Mouse (Mus musculus) kidney, embryonic 16.5 days (tissue): ENCODE measurements around the gene Fry. TPM values are rescaled to one million over a fixed set of nuclear protein-coding genes. Genes with fewer than 3 reads are reported as not detected.

Experiments used
- ATAC-seq: fragments of 200-750 bp; cut with Nextera tagmentation; 2 replicates; pipeline ENCODE4 v1.8.0; 2017; ENCODE audit warnings: moderate TSS enrichment; ENCODE audit not compliant: low FRiP score, low TSS enrichment
- H3K27ac ChIP-seq: fragments of 300-500 bp; sonication (generic); 2 replicates; pipeline ENCODE4 v1.5.1; 2014; ENCODE audit warnings: low read length
- H3K27me3 ChIP-seq: fragments of 300-500 bp; sonication (generic); 2 replicates; pipeline ENCODE4 v1.6.1; 2014; ENCODE audit warnings: low read length, control low read depth, mixed read lengths; ENCODE audit not compliant: insufficient read depth
- H3K36me3 ChIP-seq: fragments of 300-500 bp; sonication (generic); 2 replicates; pipeline ENCODE4 v1.6.1; 2014; ENCODE audit warnings: low read length, control low read depth, mixed read lengths; ENCODE audit not compliant: insufficient read depth
- H3K4me1 ChIP-seq: fragments of 300-500 bp; sonication (generic); 2 replicates; pipeline ENCODE4 v1.6.1; 2014; ENCODE audit warnings: low read length, control low read depth, mixed read lengths; ENCODE audit not compliant: insufficient read depth
- H3K4me2 ChIP-seq: fragments of 300-500 bp; sonication (generic); replicated peaks from 2 replicates; pipeline ENCODE4 v1.6.1; 2014; ENCODE audit warnings: low read depth, low read length
- H3K4me3 ChIP-seq: fragments of 300-500 bp; sonication (generic); 2 replicates; pipeline ENCODE4 v1.5.1; 2014; ENCODE audit warnings: mild to moderate bottlenecking, low read length
- H3K9ac ChIP-seq: fragments of 300-500 bp; sonication (generic); replicated peaks from 2 replicates; pipeline ENCODE4 v1.6.1; 2014; ENCODE audit warnings: low read length
- H3K9me3 ChIP-seq: fragments of 300-500 bp; sonication (generic); 2 replicates; pipeline ENCODE4 v1.6.1; 2016; ENCODE audit warnings: low read length, control low read depth
- WGBS: fragments of 180-500 bp; shearing (Covaris S2); extraction: QIAGEN DNeasy Blood & Tissue Kit; methylation state at CpG from one replicate; pipeline ENCODE4 v1.1.7; 2014; 5-methylcytosine and 5-hydroxymethylcytosine counted together
- polyA plus RNA-seq: library from polyadenylated mRNA; unstranded; fragments of >200 nt; fragmentation: Nextera tagmentation; extraction: Ambion mirVana; gene quantifications from 2 replicates; pipeline ENCODE4 v1.2.1, GENCODE M21; 2015

The Fry gene
- polyA plus RNA-seq, 1 experiment from 2014 or later: 5.7 TPM

DNA sequence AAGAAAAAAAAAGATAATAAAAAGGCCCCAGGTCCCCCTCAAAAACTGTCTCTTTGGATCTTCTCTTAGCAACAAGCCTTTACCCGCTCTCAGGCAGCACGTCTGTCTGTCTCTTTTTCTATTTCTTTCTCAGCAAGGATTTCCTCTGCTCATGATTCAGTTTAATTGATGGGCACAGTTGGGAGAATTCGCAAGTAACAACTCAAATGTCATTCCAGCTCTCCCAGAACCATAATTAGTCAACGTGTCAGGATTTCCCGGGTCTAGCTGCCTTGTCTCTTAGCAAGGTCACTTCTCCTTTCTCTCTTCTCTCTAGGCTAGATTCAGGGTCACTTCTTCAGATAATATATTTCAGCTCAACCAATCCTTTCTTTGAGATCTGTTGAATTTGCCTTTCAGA is 110.6 kb downstream of the Fry start:
- 31% methylated on average over 5 of the region's 5 CpGs for WGBS

DNA sequence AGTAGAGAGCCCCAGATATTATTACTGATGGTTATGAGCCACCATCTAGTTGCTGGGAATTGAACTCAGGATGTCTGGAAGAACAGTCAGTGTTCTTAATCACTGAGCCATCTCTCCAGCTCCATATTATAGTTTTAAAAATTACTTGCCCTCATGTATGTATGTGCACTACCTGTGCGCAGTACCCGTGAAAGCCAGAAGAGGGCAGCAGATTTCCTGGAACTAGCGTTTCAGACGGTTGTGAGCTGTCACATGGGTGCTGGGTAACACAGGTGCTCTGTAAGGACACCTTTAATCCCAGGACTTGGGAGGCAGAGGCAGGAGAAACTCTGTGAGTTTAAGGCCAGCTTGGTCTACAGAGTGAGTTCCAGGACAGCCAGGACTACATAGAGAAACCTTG is 111.3 kb downstream of the Fry start:
- 94% methylated on average over 4 of the region's 4 CpGs for WGBS
- Histone ChIP-seq H3K27me3 (no peaks in the 10 kb centered on the region), H3K27ac (no peak overlapping the region), H3K9me3 (0 out of 2 replicates have a peak, but pooled peaks cover 5% of the 10 kb centered on the region), H3K4me1 (no peaks in the 10 kb centered on the region), H3K36me3 (no peaks in the 10 kb centered on the region), H3K4me3 (no peak overlapping the region), H3K4me2 (no peak overlapping the region), H3K9ac (no peak overlapping the region)
- no peak for ATAC-seq

More for the DNA sequence above, 110.6 kb downstream of the Fry start:
- Histone ChIP-seq H3K36me3 (no peaks in the 10 kb centered on the region), H3K4me2 (no peak overlapping the region), H3K27ac (no peak overlapping the region), H3K9ac (no peak overlapping the region), H3K27me3 (no peaks in the 10 kb centered on the region), H3K4me1 (no peaks in the 10 kb centered on the region), H3K4me3 (no peak overlapping the region), H3K9me3 (0 out of 2 replicates have a peak, but pooled peaks cover 5% of the 10 kb centered on the region)
- no peak for ATAC-seq

DNA sequence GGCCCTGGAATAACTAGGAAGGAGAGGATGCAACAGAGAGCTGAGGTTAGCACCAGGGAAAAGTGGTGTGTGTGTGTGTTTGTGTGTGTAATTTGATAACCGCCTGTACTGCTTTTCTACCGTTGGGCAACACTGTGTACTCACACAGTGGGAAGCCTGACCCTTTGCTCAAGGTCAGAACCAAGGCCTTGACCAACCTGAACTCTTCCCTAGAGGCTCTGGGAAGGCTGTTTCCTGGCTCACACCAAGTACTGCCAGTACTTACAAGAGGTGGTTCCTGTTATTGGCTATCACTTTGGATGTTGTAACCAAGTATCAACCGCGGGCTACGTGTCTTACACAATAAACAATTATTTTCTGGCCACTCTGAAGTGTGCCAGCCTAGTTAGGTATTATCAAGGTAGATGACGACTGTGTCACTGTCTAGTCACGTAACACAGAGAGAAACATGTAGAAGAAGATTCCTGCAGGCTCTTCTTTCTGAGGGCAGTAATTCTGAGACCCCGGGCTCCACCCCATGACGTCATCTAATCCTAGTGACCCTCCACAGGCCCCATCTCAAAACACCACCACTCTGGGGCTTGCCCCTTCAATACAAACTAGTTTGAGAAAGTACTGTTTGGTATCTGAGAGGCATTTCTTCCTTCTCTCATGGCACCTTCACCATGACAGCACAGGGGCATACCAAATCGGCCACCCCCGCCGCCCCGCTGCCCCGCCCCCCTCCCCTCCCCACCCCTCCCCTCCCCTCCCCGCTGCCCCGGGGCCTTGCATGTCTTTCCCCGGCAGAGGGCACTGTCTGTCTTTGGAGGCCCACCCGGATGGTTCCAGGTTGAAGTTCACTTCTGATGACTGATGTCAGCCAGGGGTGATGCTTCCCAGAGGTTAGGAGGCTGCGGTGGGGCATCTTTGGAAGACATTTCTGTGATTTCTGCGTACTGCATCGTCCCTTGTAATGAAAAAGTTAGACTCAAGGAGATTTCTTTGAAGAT is 114.0 kb downstream of the Fry start:
- ATAC-seq: peak; percentile 65; the same call in 1 of the 2 replicates
- no peaks in the 10 kb centered on the region for H3K36me3 ChIP-seq

DNA sequence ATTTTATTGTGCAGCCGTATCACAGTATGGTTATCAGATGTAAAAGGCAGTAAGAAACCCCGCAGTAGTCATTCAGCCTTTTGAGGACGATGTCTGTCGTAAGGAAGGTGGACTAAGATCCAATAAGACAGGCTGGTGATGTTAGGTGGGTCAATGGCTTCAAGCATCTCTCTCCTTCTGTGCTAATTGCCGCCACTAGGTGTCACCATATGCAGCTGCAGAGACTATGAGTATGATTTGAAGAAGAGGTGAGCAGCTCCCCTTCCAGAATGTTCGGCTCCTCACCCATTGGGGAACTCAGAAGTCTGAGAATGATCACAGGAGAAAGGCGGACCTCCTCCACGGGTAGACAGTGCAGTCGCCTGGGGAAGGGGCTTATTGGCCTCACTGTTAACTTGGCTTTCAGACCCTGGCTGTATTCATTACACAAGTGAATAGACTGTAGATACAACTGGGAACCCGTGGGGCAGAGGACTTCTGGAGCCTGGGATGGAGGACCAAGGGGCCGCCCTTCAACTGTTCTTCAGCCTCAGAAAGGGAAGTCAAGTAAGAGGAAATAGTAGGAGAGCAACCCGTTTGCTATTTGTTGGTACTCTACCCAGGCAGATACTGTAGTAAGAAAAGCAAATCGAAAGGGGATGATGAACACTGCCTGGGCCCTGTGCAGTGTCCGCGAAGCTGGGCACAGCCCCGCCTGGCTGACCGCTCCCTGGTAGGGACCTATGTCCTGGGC is 114.9 kb downstream of the Fry start:
- Histone ChIP-seq H3K9me3 (0 out of 2 replicates have a peak, but pooled peaks cover 5% of the 10 kb centered on the region), H3K27ac (no peak overlapping the region), H3K4me1 (no peaks in the 10 kb centered on the region), H3K4me3 (no peak overlapping the region), H3K4me2 (peak overlapping the region; percentile 28; the same call in 1 of the 2 replicates), H3K9ac (no peak overlapping the region), H3K36me3 (no peaks in the 10 kb centered on the region), H3K27me3 (no peaks in the 10 kb centered on the region)
- WGBS: 57% methylated on average over 17 of the region's 17 CpGs
- ATAC-seq: peak; percentile 84

More for the DNA sequence above, 114.0 kb downstream of the Fry start:
- 41% methylated on average over 16 of the region's 21 CpGs for WGBS
- no peak overlapping the region for H3K4me3 ChIP-seq
- H3K9me3 ChIP-seq: 0 out of 2 replicates have a peak, but pooled peaks cover 5% of the 10 kb centered on the region
- H3K9ac ChIP-seq: no peak overlapping the region
- no peaks in the 10 kb centered on the region for H3K4me1 ChIP-seq
- no peak overlapping the region for H3K27ac ChIP-seq
- H3K4me2 ChIP-seq: peak overlapping the region; percentile 28
- H3K27me3 ChIP-seq: no peaks in the 10 kb centered on the region

DNA sequence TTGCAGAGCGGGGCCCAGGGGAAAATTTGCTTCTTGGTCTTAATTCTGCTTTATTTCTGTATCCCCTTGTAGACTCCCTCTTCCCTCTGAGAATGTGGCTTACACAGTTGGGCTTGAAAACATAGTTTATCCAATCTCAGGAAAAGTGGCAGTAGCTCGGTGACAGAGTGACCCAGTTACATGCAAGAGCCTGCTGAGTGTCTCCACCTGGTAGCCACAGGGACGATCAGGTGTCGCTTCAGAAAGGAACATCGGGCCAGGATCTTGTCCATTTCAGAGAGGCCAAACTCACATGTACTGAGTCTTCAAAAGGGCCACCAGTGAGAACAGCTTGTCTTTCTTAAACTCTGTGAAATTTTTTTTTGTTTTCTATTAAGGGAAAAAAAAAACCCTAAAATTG is 117.5 kb downstream of the Fry start:
- no peak for ATAC-seq
- H3K9me3 ChIP-seq: no peaks in the 10 kb centered on the region
- no peaks in the 10 kb centered on the region for H3K27me3 ChIP-seq
- H3K4me1 ChIP-seq: no peaks in the 10 kb centered on the region
- no peak overlapping the region for H3K4me2 ChIP-seq
- H3K4me3 ChIP-seq: no peak overlapping the region
- no peaks in the 10 kb centered on the region for H3K36me3 ChIP-seq
- H3K27ac ChIP-seq: no peak overlapping the region
- 90% methylated on average over 5 of the region's 5 CpGs for WGBS
- no peak overlapping the region for H3K9ac ChIP-seq

DNA sequence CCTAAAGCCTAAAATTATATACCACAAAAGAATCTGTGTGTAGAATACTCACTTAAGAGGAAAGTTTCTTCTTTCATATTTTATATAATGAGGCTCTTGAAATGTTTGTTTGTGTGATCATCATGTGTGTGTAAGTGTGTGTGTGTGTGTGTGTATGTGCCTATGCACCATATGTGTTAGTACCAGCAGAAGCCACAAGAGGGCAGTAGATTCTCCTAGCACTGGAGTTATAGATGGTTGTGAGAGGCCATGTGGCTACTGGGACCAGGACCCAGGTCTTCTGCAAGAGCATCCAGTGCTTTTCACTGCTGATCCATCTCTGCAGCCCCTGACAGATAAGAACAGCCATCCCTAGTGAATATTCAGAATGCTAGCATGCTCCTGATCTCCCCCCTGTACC is 118.2 kb downstream of the Fry start:
- Histone ChIP-seq H3K4me2 (no peak overlapping the region), H3K9me3 (no peaks in the 10 kb centered on the region), H3K4me3 (no peak overlapping the region), H3K4me1 (no peaks in the 10 kb centered on the region), H3K9ac (no peak overlapping the region), H3K27ac (no peak overlapping the region), H3K36me3 (no peaks in the 10 kb centered on the region), H3K27me3 (no peaks in the 10 kb centered on the region)
- ATAC-seq: no peak

DNA sequence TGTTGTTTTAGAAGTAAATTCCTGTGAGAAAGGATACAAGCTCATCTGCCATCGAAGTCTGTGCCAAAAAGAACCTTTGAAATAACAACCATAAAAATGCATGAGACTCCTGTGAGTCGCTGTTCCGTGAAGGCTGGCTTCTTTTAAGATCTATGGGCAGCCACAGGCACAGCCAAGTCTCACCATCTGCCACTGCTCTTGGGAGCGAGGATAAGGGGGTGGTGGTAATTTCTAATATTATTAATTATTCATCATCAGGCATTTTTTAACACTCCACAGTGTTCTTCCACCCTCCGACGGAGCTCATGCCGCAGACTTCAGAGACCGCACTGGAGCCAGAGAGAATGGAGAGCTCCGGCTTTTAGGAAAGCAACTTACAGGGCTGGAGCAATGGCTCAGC is 123.2 kb downstream of the Fry start:
- Histone ChIP-seq H3K27me3 (no peaks in the 10 kb centered on the region), H3K9me3 (no peaks in the 10 kb centered on the region), H3K36me3 (no peaks in the 10 kb centered on the region), H3K4me2 (no peak overlapping the region), H3K4me1 (no peaks in the 10 kb centered on the region), H3K9ac (no peak overlapping the region), H3K4me3 (no peak overlapping the region), H3K27ac (no peak overlapping the region)
- no peak for ATAC-seq
- WGBS: 80% methylated on average over 9 of the region's 9 CpGs

DNA sequence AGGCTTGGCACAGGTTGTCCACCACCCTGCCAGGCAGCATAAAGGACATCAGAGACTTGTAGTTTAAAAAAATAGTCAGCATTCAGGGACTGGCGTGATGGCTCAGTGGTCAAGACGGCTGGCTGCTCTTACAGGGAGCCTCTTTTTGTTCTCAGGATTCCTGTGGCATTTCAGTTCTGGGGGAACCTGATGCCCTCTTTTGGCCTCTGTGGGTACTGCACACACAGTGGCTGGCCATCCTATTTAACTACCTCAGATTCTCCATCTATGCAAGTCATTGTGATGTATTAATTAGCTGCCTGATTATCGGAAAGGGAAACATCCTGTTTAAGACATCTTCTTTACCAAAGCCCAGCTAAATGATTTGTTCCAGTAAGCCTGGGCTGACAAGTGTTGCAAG is 128.3 kb downstream of the Fry start:
- no peaks in the 10 kb centered on the region for H3K27me3 ChIP-seq
- H3K4me1 ChIP-seq: no peaks in the 10 kb centered on the region
- ATAC-seq: no peak
- WGBS: 75% methylated on average over 3 of the region's 3 CpGs
- no peak overlapping the region for H3K27ac ChIP-seq
- H3K9ac ChIP-seq: no peak overlapping the region
- no peaks in the 10 kb centered on the region for H3K36me3 ChIP-seq
- no peak overlapping the region for H3K4me2 ChIP-seq
- H3K9me3 ChIP-seq: no peaks in the 10 kb centered on the region
- no peak overlapping the region for H3K4me3 ChIP-seq

DNA sequence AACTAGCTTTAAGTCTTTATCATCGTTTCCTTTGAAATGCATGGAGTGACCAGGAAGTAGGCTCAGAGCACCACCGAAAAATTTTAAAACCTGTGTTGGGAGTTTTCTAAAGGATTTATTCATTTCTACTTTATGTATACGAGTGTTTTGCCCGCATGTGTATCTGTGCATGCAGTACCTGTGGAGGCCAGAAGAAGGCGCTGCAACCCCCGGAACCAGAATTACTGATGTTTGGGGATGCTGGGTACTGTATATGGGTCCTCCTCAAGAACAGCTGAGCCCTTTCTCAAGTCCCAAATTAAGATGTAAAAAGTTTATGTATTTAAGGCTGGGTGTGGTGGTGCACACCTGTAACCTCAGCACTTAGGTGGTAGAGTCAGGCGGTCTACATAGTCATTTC is 139.3 kb downstream of the Fry start:
- WGBS: 86% methylated on average over 7 of the region's 7 CpGs
- Histone ChIP-seq H3K9me3 (no peaks in the 10 kb centered on the region), H3K36me3 (no peaks in the 10 kb centered on the region), H3K4me3 (no peak overlapping the region), H3K4me2 (no peak overlapping the region), H3K27me3 (no peaks in the 10 kb centered on the region), H3K27ac (no peak overlapping the region), H3K9ac (no peak overlapping the region), H3K4me1 (peaks cover 25% of the 10 kb centered on the region)
- ATAC-seq: no peak
